8 mouse cellular contexts compared by ENCODE assay signal in the genomic region with DNA sequence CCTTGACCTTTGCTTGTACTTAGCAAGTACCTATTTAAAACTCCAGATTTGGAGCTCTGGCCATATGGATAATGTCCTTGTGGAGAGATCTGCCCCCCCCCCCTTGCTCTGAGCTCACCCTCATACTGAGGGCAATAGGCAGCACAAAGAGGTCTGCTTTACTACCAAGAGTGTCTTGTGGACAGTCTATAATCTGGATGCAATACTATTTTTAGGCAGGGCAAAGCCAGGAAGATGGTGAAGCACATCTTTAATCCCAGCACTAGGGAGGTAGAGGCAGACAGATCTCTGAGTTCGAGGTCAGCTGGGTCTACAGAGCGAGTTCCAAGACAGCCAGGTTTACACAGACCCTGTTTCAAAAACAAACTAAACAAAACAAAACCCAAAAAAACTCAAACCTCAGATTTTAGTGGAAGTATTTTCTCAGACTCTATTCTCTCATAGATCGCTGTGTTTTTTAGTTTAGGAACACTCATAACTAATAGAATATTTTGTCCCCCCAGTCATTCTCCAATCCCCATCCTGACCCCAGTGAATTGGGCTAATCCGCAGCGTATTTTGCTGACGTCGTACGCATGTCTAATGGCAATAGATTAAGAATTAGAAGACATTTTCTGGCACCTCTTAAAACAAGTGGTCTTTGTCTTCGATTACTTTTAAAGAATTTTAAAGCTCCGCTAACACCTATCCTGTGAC. TPM values are rescaled to one million over a fixed set of nuclear protein-coding genes. Genes with fewer than 3 reads are reported as not detected.
DNase-seq lines count a peak whose midpoint lies in the region; ATAC-seq and TF ChIP-seq lines count a peak whose summit lies in the region.

No protein-coding gene starts in this region.

- no peak for TF ChIP-seq POLR2A in lung, adult 2 months (IDR thresholded peaks at IDR 0.05; ENCODE audit: borderline replicate concordance, extremely low read depth, low read depth, low read length)

- no peaks in the 10 kb centered on the region for H3K9me3 ChIP-seq in forebrain, postnatal 0 days (ENCODE audit: low read length)
- no peaks in the 10 kb centered on the region for H3K9me3 ChIP-seq in liver, embryonic 16.5 days (replicated peaks; ENCODE audit: control insufficient read depth, low read length)

- 5% methylated on average over 10 of the region's 10 CpGs for WGBS in lung, adult 2 months
- 2% methylated on average over 10 of the region's 10 CpGs for WGBS in forebrain, postnatal 0 days
- 9% methylated on average over 10 of the region's 10 CpGs for WGBS in liver, embryonic 16.5 days (ENCODE audit: insufficient replicate concordance)

- peak; percentile 75 for ATAC-seq in forebrain, postnatal 0 days
- ATAC-seq in liver, embryonic 16.5 days (ENCODE audit: low read depth): peak; percentile 57

- peaks cover 13% of the 10 kb centered on the region for H3K4me1 ChIP-seq in lung, adult 2 months (ENCODE audit: control insufficient read depth, insufficient read depth, low read length)
- peaks cover 12% of the 10 kb centered on the region for H3K4me1 ChIP-seq in forebrain, postnatal 0 days (ENCODE audit: insufficient read depth)
- H3K4me1 ChIP-seq in liver, embryonic 16.5 days (ENCODE audit: control insufficient read depth, low read depth, low read length): peaks cover 9% of the 10 kb centered on the region

- peak overlapping the region; percentile 70 for H3K4me2 ChIP-seq in forebrain, postnatal 0 days (ENCODE audit: low read depth)
- H3K4me2 ChIP-seq in liver, embryonic 16.5 days (ENCODE audit: low read depth, low read length): peak overlapping the region; percentile 62

- no peaks in the 10 kb centered on the region for H3K27me3 ChIP-seq in forebrain, postnatal 0 days (ENCODE audit: insufficient read depth, low read length)
- no peaks in the 10 kb centered on the region for H3K27me3 ChIP-seq in liver, embryonic 16.5 days (ENCODE audit: control insufficient read depth, insufficient read depth, low read depth, low read length)

- H3K4me3 ChIP-seq in lung, adult 2 months (replicated peaks; ENCODE audit: extremely low read depth, low read depth, low read length): peak overlapping the region; percentile 100
- peak overlapping the region; percentile 90 for H3K4me3 ChIP-seq in forebrain, postnatal 0 days (ENCODE audit: low read depth, low read length)
- peak overlapping the region; percentile 75 for H3K4me3 ChIP-seq in liver, embryonic 16.5 days (ENCODE audit: low read depth, low read length)

- TF ChIP-seq CTCF in lung, adult 2 months (IDR thresholded peaks at IDR 0.05; ENCODE audit: insufficient read depth, low read length): no peak
- TF ChIP-seq CTCF in forebrain, postnatal 0 days (IDR thresholded peaks at IDR 0.05; ENCODE audit: low read depth): no peak

- H3K9ac ChIP-seq in forebrain, postnatal 0 days: peak overlapping the region; percentile 64
- peak overlapping the region; percentile 70 for H3K9ac ChIP-seq in liver, embryonic 16.5 days (ENCODE audit: low read depth, low read length)

- H3K36me3 ChIP-seq in forebrain, postnatal 0 days (ENCODE audit: insufficient read depth): peaks cover 16% of the 10 kb centered on the region
- H3K36me3 ChIP-seq in liver, embryonic 16.5 days (ENCODE audit: control insufficient read depth, insufficient read depth): no peaks in the 10 kb centered on the region; the same call in 1 of the 2 replicates

- H3K27ac ChIP-seq in forebrain, postnatal 0 days (ENCODE audit: low read depth, low read length): peak overlapping the region; percentile 89
- peak overlapping the region; percentile 84 for H3K27ac ChIP-seq in liver, embryonic 16.5 days (ENCODE audit: low read length)

- no peak for DNase-seq in lung, adult 2 months
- DNase-seq in lung, postnatal 4 days: no peak
- DNase-seq in cerebellum, postnatal 25 days: peak; percentile 11 to 12
- no peak for DNase-seq in forebrain, postnatal 0 days
- no peak for DNase-seq in right cerebral cortex, postnatal 4 days
- DNase-seq in frontal cortex, postnatal 10 days (ENCODE audit: low spot score in 2 of 2): no peak
- no peak for DNase-seq in urinary bladder, postnatal 4 days (ENCODE audit: low spot score in 2 of 2)

RNA-seq across cellular contexts. Expression of a gene that starts 0.5 kb away (rescaled TPM):
- polyA plus RNA-seq in lung, adult 2 months (2012; rRNA removed): 20.6 and 22.6 TPM in 2 replicates
- 78.5 and 89.9 TPM in 2 replicates for total RNA-seq in forebrain, postnatal 0 days (2014; rRNA removed)
- 58.0 and 63.6 TPM in 2 replicates for polyA plus RNA-seq in forebrain, postnatal 0 days (2015; fragmentation: Nextera tagmentation; extraction: Ambion mirVana)
- polyA plus RNA-seq in liver, embryonic 16.5 days (2015; fragmentation: Nextera tagmentation; extraction: Ambion mirVana): 19.8 and 22.2 TPM in 2 replicates

RNA-seq across cellular contexts. Expression of a gene that starts 25.8 kb away (rescaled TPM):
- 3.8 and 7.6 TPM in 2 replicates for polyA plus RNA-seq in lung, adult 2 months (2012; rRNA removed)
- 29.8 and 35.5 TPM in 2 replicates for total RNA-seq in forebrain, postnatal 0 days (2014; rRNA removed)
- polyA plus RNA-seq in forebrain, postnatal 0 days (2015; fragmentation: Nextera tagmentation; extraction: Ambion mirVana): 2.5 and 5.3 TPM in 2 replicates
- polyA plus RNA-seq in liver, embryonic 16.5 days (2015; fragmentation: Nextera tagmentation; extraction: Ambion mirVana): 0.33 and 0.35 TPM in 2 replicates

RNA-seq across cellular contexts. Expression of a gene that starts 26.1 kb away (rescaled TPM):
- polyA plus RNA-seq in lung, adult 2 months (2012; rRNA removed): 2.3 and 3.4 TPM in 2 replicates
- total RNA-seq in forebrain, postnatal 0 days (2014; rRNA removed): 7.9 and 8.2 TPM in 2 replicates
- polyA plus RNA-seq in forebrain, postnatal 0 days (2015; fragmentation: Nextera tagmentation; extraction: Ambion mirVana): 1.7 and 2.7 TPM in 2 replicates
- 0.13 and 0.25 TPM in 2 replicates for polyA plus RNA-seq in liver, embryonic 16.5 days (2015; fragmentation: Nextera tagmentation; extraction: Ambion mirVana)

RNA-seq across cellular contexts. Expression of a gene that starts 33.6 kb away (rescaled TPM):
- polyA plus RNA-seq in lung, adult 2 months (2012; rRNA removed): 14.3 and 22.7 TPM in 2 replicates
- 142 and 145 TPM in 2 replicates for total RNA-seq in forebrain, postnatal 0 days (2014; rRNA removed)
- polyA plus RNA-seq in forebrain, postnatal 0 days (2015; fragmentation: Nextera tagmentation; extraction: Ambion mirVana): 149 and 157 TPM in 2 replicates
- 15.3 and 20.1 TPM in 2 replicates for polyA plus RNA-seq in liver, embryonic 16.5 days (2015; fragmentation: Nextera tagmentation; extraction: Ambion mirVana)

Comparison
In these comparisons a context has a peak if more than half of its experiments do, and no peak if none do; other contexts are left out.
1. DNase-seq: peak in cerebellum, postnatal 25 days (2 of 2); none in lung, adult 2 months (single experiment), lung, postnatal 4 days (0 of 2), forebrain, postnatal 0 days (single experiment), right cerebral cortex, postnatal 4 days (single experiment), frontal cortex, postnatal 10 days (0 of 2) and urinary bladder, postnatal 4 days (0 of 2).
2. Peak in every context shown above with its lines, with median percentiles within 50 percentile points of each other: H3K4me3 ChIP-seq.